Mouse (Mus musculus): ENCODE results near the gene Cgn.
"Not testable (repeated sequence)": the region's sequence is repeated elsewhere in the genome, so short reads cannot be mapped to it uniquely, and the experiment has no call there.

Cgn gene

GRCm38 (mm10) chr3:94789516-94789915, 3.2 kb upstream of the Cgn start:
- DNase-seq (ENCODE audit: low read depth): no peak

DNA sequence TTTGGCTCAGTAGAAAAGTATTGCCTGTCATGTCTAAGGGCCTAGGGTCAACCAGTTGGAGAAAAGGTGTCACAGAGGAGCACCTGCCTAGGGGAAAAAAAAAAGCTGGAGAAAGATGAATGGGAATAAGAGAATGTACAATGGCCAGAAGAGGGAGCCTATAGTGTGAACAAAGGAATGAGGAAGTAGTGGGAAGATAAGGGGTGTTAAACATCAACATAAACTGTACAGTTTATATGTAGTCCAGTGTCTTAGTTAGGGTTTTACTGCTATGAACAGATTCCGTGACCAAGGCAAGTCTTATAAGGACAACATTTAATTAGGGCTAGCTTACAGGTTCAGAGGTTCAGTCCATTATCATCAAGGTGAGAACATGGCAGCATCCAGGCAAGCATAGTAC, 2.8 kb upstream of the Cgn start:
- no peak for DNase-seq (ENCODE audit: low read depth)

DNA sequence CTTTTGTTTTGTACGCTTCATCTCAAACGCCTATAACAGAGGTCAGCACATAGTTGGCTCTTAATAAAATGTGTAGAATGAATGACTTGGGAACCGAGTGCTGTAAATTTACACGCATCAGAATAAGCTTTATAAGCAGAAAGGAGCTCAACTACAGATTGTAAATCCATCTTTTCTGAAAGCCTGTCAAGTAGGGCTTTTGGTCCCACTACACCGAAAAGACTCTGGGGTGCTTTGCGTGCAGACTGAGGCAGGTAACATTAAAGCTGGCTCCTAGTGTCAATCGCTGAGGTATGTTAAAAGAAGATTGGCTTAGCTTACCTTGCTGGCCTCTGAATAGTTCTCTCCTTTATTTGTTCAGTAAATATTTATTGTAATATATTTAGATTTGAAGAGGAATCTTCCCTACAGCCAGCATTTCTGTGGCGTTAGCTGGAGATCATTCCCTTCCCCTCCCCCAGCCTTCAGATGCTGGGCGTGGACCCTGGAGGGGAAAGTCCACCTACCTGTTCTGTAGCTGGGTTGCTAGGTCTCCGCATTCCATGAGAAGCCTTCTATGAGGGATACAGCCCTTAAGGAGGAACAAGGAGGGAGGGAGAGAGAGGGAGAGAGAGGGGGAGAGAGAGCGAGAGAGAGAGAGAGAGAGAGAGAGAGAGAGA, 959 bp upstream of the Cgn start:
- peak; percentile 26 for DNase-seq (ENCODE audit: low read depth)

- no peak for DNase-seq (ENCODE audit: low read depth)
Observed at GRCm38 (mm10) chr3:94785958-94786357, 334 bp downstream of the Cgn start.

DNA sequence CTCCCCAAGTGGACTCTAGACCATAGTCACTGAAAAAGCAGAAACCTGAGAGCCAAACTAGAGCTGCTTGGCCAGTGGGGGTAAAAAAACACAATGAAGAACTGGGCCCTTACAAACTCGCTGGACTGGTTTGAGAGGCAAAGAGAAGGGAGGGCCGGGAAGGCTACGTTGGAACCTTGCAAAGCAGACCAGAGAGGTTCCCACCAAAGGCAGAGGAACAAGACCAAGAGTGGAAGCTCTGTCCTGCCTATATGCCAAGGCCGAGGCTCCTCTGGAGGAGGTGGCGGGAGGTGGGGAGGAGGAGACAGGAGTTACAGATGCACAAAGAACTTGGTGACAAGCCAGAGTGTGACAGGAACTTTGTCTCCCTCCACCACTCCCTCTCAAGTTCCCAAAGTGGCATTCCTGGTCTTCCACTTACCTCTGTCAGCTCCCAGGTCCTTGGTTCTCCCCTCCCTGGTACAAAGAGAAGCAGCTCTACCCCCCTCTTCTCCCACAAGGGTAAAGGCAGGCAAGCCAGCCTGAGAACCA, 2.1 kb downstream of the Cgn start:
- DNase-seq (ENCODE audit: low read depth): no peak

DNA sequence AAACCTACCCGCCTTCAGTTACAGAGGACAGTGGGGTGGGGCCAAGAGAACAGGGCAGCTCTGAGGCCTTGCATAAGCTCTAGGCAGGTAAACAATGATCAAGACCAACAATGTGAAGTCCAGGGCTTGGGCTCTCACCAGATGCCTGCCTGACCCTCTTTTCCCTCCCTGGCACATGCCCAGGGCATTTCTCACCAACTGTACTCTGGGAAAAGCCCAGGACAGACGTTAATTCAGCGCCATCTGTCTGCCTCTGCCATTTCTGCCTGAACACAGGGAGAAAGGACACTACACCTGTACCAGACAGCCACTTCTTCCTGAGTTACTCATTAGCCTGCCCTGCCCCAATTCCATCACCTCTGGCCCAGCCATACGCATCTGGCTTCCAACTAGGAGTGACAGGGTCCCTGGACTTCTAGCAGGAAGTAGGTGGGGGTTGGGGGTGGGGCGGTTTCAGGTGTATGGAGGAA, 2.8 kb downstream of the Cgn start:
- no peak for DNase-seq (ENCODE audit: low read depth)

GRCm38 (mm10) chr3:94782936-94783335, 3.4 kb downstream of the Cgn start:
- DNase-seq (ENCODE audit: low read depth): no peak

DNA sequence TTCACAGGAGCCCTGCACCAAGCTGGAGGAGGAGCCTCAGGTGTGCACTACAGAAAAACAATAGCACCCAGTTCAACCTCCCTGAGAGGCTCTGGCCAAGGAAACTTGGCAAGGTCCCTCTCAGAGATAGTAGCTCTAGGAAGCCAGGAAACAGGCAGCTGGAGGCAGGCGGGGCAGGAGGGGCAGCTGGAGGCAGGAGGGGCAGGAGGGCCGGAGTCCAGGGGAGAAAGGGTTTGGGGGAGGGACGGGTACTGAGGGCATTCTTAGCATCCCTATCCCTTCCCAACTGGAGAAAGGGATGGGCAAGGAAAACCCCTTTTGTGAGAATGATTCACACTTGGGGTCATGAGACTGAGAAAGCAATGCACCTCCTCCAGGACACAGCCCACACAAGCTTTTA, 4.9 kb downstream of the Cgn start:
- DNase-seq (ENCODE audit: low read depth): no peak

- no peak for DNase-seq (ENCODE audit: low read depth)
Observed at GRCm38 (mm10) chr3:94775886-94776285, 10.4 kb downstream of the Cgn start.

- no peak for DNase-seq (ENCODE audit: low read depth)
Observed at GRCm38 (mm10) chr3:94774039-94774438, 12.3 kb downstream of the Cgn start.

DNA sequence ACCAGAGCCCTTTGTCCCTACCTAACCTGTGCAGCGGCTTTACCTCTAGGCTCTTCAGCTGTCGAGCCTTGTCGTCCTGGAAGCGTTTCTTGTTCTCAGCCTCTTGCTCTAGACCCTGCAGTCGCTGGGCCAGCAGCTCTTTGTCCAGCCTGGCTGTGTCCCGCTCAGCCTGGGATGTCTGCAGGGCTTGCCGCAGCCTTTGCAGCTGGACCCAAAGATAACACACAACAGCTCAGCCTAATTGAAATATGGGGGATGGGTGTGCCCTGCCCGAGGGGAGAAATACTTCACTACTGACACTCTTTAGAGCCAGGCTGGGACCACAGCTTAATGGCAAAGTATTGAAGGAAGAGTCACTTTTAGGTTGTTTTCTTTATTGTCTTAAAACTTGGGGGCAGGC, 20.8 kb downstream of the Cgn start:
- DNase-seq (ENCODE audit: low read depth): not testable (repeated sequence)

- not testable (repeated sequence) for DNase-seq (ENCODE audit: low read depth)
Observed at GRCm38 (mm10) chr3:94764545-94765292, 21.6 kb downstream of the Cgn start.

- not testable (repeated sequence) for DNase-seq (ENCODE audit: low read depth)
Observed at GRCm38 (mm10) chr3:94758427-94758826, 27.9 kb downstream of the Cgn start.

GRCm38 (mm10) chr3:94758056-94758409, 28.3 kb downstream of the Cgn start:
- not testable (repeated sequence) for DNase-seq (ENCODE audit: low read depth)

DNA sequence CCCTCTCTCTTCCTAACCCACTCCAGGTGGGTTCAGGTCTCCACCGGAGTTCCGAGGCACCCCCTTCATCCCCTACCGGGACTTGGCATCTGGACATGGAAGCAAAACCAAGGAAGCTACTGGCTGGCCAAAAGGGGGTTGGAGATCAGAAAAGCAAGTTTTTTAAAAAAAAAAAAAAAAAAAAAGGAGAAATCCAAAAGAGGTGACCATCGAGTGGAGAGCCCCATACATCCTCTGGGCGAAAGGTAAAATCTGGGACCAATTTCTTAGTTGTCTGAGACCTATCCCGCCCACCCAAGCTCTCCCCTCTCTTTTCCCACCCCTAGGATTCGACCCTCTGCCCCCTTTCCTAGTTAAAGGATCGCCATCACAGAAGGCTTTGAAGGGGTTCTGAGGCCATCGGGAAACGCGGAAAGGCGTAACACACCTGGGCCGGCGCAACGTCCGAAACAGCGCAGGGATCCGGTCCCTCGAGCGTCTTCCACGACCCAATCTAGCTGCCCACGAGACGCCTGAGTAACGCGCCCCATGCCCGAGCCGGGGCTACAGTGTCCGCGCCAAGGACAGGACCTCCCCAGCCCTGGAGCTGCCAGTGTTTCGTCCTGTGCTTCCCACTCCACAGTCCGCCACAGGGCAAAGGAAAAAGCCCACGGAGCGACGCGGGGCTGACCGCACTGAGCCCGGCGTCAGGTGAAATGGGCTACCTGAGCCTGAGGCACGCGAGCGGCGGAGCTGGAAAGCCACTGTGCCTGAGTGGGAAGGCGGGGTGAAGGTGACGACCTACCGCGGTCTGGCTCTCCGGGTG, 28.8 kb downstream of the Cgn start:
- DNase-seq (ENCODE audit: low read depth): peak; percentile 18

DNA sequence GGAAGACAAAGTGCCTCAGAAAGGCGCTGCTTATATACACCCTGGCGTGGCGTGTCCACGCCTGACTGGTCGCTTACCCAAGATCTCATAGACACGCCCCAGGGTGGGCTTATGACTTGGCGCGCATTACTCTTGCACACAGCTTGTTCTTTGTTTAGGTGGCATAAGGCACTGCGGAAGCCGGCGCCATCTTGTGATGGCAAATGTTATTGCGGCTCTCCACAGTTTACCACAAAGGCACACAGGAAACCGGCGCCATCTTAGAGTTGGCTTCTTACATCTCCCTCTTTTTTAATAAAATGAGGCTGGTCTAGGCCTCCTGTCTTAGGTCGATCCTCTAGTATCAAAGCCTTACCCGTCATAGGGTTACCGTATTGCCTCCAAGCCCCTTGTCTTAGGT, 40.6 kb downstream of the Cgn start:
- DNase-seq (ENCODE audit: low read depth): no peak

DNA sequence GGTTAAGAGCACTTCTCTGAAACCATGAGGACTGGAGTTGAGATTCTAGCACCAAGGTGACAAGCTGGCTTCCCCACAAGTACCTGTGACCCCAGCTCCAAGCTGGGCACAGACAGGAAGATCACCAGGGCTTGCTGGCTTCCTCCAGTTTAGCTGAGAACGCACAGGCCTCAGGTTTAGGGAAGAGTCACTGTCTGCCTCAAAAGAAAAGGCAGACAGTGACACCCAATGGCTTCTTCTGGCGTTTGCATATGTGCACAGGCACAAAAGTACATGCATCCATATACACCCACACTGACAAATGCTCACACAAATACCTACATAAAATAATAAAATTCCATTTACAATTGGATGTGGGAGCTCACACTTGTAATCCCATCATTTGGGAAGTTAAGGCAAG, 62.7 kb downstream of the Cgn start:
- DNase-seq (ENCODE audit: low read depth): not testable (repeated sequence)

- DNase-seq (ENCODE audit: low read depth): not testable (repeated sequence)
Observed at GRCm38 (mm10) chr3:94718253-94718652, 68.0 kb downstream of the Cgn start.

DNA sequence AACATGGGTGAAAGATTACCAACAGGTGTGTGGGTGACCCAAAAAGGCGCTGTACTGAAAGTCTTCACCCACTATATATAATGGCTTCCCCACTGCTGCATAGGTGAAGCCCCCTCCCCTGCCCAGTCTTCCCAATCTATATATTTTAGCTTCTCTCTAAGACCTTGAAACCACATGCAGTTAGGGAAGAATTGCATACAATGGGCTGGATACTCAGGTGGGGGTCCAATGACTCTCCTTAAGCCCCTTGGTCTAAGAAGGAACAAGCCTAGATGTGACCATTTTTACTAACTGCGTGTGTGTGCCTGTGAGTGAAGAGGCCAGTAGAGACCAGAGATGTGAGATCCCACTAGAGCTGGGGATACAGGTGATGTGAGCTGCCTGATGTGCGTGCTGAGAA, 72.9 kb downstream of the Cgn start:
- not testable (repeated sequence) for DNase-seq (ENCODE audit: low read depth)

GRCm38 (mm10) chr3:94710591-94710990, 75.7 kb downstream of the Cgn start:
- DNase-seq (ENCODE audit: low read depth): not testable (repeated sequence)

Data from naive thymus-derived CD4-positive, alpha-beta T cell, adult 2 months (primary cell).